Comparison of ENCODE assay signal across 13 mouse cellular contexts in genomic region chr1:162006109-162006508, GRCm38 (mm10). TPM values are rescaled to one million over a fixed set of nuclear protein-coding genes. Genes with fewer than 3 reads are reported as not detected.
A peak's percentile ranks its signal among the peaks of the same experiment; 100 is the strongest.
DNase-seq lines count a peak whose midpoint lies in the region; ATAC-seq and TF ChIP-seq lines count a peak whose summit lies in the region.
"Had no signal": no experiment of that assay in that cellular context is flagged by ENCODE, and none has a peak within 500 bp of the region (broad histone marks: within the 10 kb centered on the region; RNA-seq: fewer than 3 reads in every experiment).

No protein-coding gene starts in this region.

- H3K9ac ChIP-seq in neural tube, embryonic 11.5 days (ENCODE audit: low read length) = no peak overlapping the region
- no peak overlapping the region for H3K9ac ChIP-seq in neural tube, embryonic 15.5 days (replicated peaks)
- H3K9ac ChIP-seq in kidney, embryonic 15.5 days = no peak overlapping the region
- H3K9ac ChIP-seq in forebrain, postnatal 0 days = no peak overlapping the region
- H3K9ac ChIP-seq: liver, embryonic 14.5 days; midbrain, embryonic 15.5 days had no signal

- no peaks in the 10 kb centered on the region for H3K36me3 ChIP-seq in neural tube, embryonic 11.5 days (ENCODE audit: control insufficient read depth, insufficient read depth, low read length)
- H3K36me3 ChIP-seq in neural tube, embryonic 15.5 days = peaks cover 6% of the 10 kb centered on the region
- H3K36me3 ChIP-seq in limb, embryonic 10.5 days = 0 out of 2 replicates have a peak, but pooled peaks cover 3% of the 10 kb centered on the region
- no peaks in the 10 kb centered on the region for H3K36me3 ChIP-seq in kidney, embryonic 15.5 days
- H3K36me3 ChIP-seq in forebrain, postnatal 0 days (ENCODE audit: insufficient read depth) = no peaks in the 10 kb centered on the region
- H3K36me3 ChIP-seq: hindbrain, embryonic 10.5 days; midbrain, embryonic 15.5 days had no signal

- no peak overlapping the region for H3K4me2 ChIP-seq in neural tube, embryonic 11.5 days (ENCODE audit: low read depth)
- H3K4me2 ChIP-seq in neural tube, embryonic 15.5 days = no peak overlapping the region
- H3K4me2 ChIP-seq in kidney, embryonic 15.5 days = no peak overlapping the region
- no peak overlapping the region for H3K4me2 ChIP-seq in forebrain, postnatal 0 days (ENCODE audit: low read depth)
- H3K4me2 ChIP-seq: midbrain, embryonic 15.5 days had no signal

- H3K9me3 ChIP-seq in neural tube, embryonic 11.5 days (ENCODE audit: control insufficient read depth, low read length) = no peaks in the 10 kb centered on the region
- H3K9me3 ChIP-seq in neural tube, embryonic 15.5 days (replicated peaks) = no peaks in the 10 kb centered on the region
- H3K9me3 ChIP-seq in limb, embryonic 10.5 days (replicated peaks) = no peaks in the 10 kb centered on the region
- H3K9me3 ChIP-seq in kidney, embryonic 15.5 days (replicated peaks) = no peaks in the 10 kb centered on the region
- no peaks in the 10 kb centered on the region for H3K9me3 ChIP-seq in forebrain, postnatal 0 days (ENCODE audit: low read length)
- H3K9me3 ChIP-seq: hindbrain, embryonic 10.5 days; midbrain, embryonic 15.5 days had no signal

- H3K27ac ChIP-seq in neural tube, embryonic 11.5 days (ENCODE audit: low read depth, low read length) = 0 out of 2 replicates have a peak overlapping the region, but pooled peaks have one; percentile 20
- H3K27ac ChIP-seq in neural tube, embryonic 15.5 days (replicated peaks) = no peak overlapping the region
- peak overlapping the region; percentile 95 for H3K27ac ChIP-seq in limb, embryonic 10.5 days
- no peak overlapping the region for H3K27ac ChIP-seq in kidney, embryonic 15.5 days
- no peak overlapping the region for H3K27ac ChIP-seq in forebrain, postnatal 0 days (ENCODE audit: low read depth, low read length)
- H3K27ac ChIP-seq: liver, embryonic 14.5 days had no signal

- no peak for ATAC-seq in neural tube, embryonic 11.5 days (ENCODE audit: insufficient read depth, low FRiP score, low TSS enrichment)
- ATAC-seq in neural tube, embryonic 15.5 days (ENCODE audit: low FRiP score) = no peak
- no peak for ATAC-seq in kidney, embryonic 15.5 days (replicated peaks; ENCODE audit: low FRiP score)
- no peak for ATAC-seq in forebrain, postnatal 0 days
- ATAC-seq: midbrain, embryonic 15.5 days had no signal

- no peak overlapping the region for H3K4me3 ChIP-seq in neural tube, embryonic 11.5 days (ENCODE audit: low read depth, low read length)
- H3K4me3 ChIP-seq in neural tube, embryonic 15.5 days (replicated peaks) = no peak overlapping the region
- H3K4me3 ChIP-seq in limb, embryonic 10.5 days = no peak overlapping the region
- H3K4me3 ChIP-seq in kidney, embryonic 15.5 days (replicated peaks) = no peak overlapping the region
- H3K4me3 ChIP-seq in forebrain, postnatal 0 days (ENCODE audit: low read depth, low read length) = no peak overlapping the region
- H3K4me3 ChIP-seq: midbrain, embryonic 15.5 days had no signal

- H3K27me3 ChIP-seq in neural tube, embryonic 11.5 days (ENCODE audit: control insufficient read depth, insufficient read depth, low read length) = no peaks in the 10 kb centered on the region
- no peaks in the 10 kb centered on the region for H3K27me3 ChIP-seq in neural tube, embryonic 15.5 days (replicated peaks)
- no peaks in the 10 kb centered on the region for H3K27me3 ChIP-seq in limb, embryonic 10.5 days (ENCODE audit: low read depth, poor library complexity, severe bottlenecking)
- no peaks in the 10 kb centered on the region for H3K27me3 ChIP-seq in kidney, embryonic 15.5 days
- no peaks in the 10 kb centered on the region for H3K27me3 ChIP-seq in forebrain, postnatal 0 days (ENCODE audit: insufficient read depth, low read length)
- H3K27me3 ChIP-seq: midbrain, embryonic 15.5 days had no signal

- 64% methylated on average over 9 of the region's 9 CpGs for WGBS in neural tube, embryonic 11.5 days
- WGBS in neural tube, embryonic 15.5 days = 84% methylated on average over 9 of the region's 9 CpGs
- 72% methylated on average over 9 of the region's 9 CpGs for WGBS in limb, embryonic 10.5 days
- 49% methylated on average over 9 of the region's 9 CpGs for WGBS in kidney, embryonic 15.5 days
- 91% methylated on average over 9 of the region's 9 CpGs for WGBS in forebrain, postnatal 0 days

- H3K4me1 ChIP-seq in neural tube, embryonic 11.5 days (ENCODE audit: control insufficient read depth, insufficient read depth, low read length) = peaks cover 13% of the 10 kb centered on the region
- H3K4me1 ChIP-seq in neural tube, embryonic 15.5 days = peaks cover 24% of the 10 kb centered on the region
- peaks cover 85% of the 10 kb centered on the region for H3K4me1 ChIP-seq in limb, embryonic 10.5 days
- H3K4me1 ChIP-seq in kidney, embryonic 15.5 days = peaks cover 41% of the 10 kb centered on the region
- no peaks in the 10 kb centered on the region for H3K4me1 ChIP-seq in forebrain, postnatal 0 days (ENCODE audit: insufficient read depth)

- peak; percentile 79 for DNase-seq in heart, adult 11 months
- no peak for DNase-seq in heart, adult 8-10 months (ENCODE audit: low spot score)
- no peak for DNase-seq in neural tube, embryonic 11.5 days (ENCODE audit: low spot score)
- DNase-seq in limb, embryonic 10.5 days (ENCODE audit: low spot score) = no peak
- no peak for DNase-seq in adrenal gland, postnatal 10 days
- no peak for DNase-seq in forebrain, postnatal 0 days
- DNase-seq: B cell, adult 2 months; cerebellum, adult 18-20 months had no signal

- TF ChIP-seq CTCF in forebrain, postnatal 0 days (IDR thresholded peaks at IDR 0.05; ENCODE audit: low read depth) = no peak

RNA-seq across cellular contexts. Expression of gene 4930558K02Rik, which starts 26.7 kb away (rescaled TPM):
- total RNA-seq in heart, adult 8-10 months (2022) = not detected
- not detected in 2 replicates for polyA plus RNA-seq in neural tube, embryonic 11.5 days (2014; fragmentation: Nextera tagmentation; extraction: Ambion mirVana)
- 0.20 and 0.24 TPM in 2 replicates for polyA plus RNA-seq in neural tube, embryonic 15.5 days (2015; fragmentation: Nextera tagmentation; extraction: Ambion mirVana)
- not detected in 2 replicates for polyA plus RNA-seq in limb, embryonic 10.5 days (2016; fragmentation: Nextera tagmentation; extraction: Ambion mirVana)
- total RNA-seq in adrenal gland, postnatal 10 days (2021) = not detected
- polyA plus RNA-seq in kidney, embryonic 15.5 days (2015; fragmentation: Nextera tagmentation; extraction: Ambion mirVana) = not detected in 2 replicates
- not detected in 2 replicates for total RNA-seq in forebrain, postnatal 0 days (2014; rRNA removed)
- polyA plus RNA-seq in forebrain, postnatal 0 days (2015; fragmentation: Nextera tagmentation; extraction: Ambion mirVana) = 0.25 and 0.43 TPM in 2 replicates
- polyA plus RNA-seq: hindbrain, embryonic 10.5 days; liver, embryonic 14.5 days had no signal

RNA-seq across cellular contexts. Expression of gene Pigc, which starts 37.1 kb away (rescaled TPM):
- 10 to 100 TPM in 3 of 4 experiments, 1 to 10 TPM in 1; 10.0 to 11.2 (median 10.5) TPM for total RNA-seq in heart, adult 8-10 months (2022)
- 34.7 and 38.4 TPM in 2 replicates for polyA plus RNA-seq in neural tube, embryonic 11.5 days (2014; fragmentation: Nextera tagmentation; extraction: Ambion mirVana)
- polyA plus RNA-seq in neural tube, embryonic 15.5 days (2015; fragmentation: Nextera tagmentation; extraction: Ambion mirVana) = 33.8 and 35.5 TPM in 2 replicates
- polyA plus RNA-seq in limb, embryonic 10.5 days (2016; fragmentation: Nextera tagmentation; extraction: Ambion mirVana) = 31.4 and 39.9 TPM in 2 replicates
- total RNA-seq in adrenal gland, postnatal 10 days (2021) = 10 to 100 TPM; 20.4 to 20.5 TPM
- 39.7 and 40.4 TPM in 2 replicates for polyA plus RNA-seq in kidney, embryonic 15.5 days (2015; fragmentation: Nextera tagmentation; extraction: Ambion mirVana)
- total RNA-seq in forebrain, postnatal 0 days (2014; rRNA removed) = 14.9 and 20.5 TPM in 2 replicates
- polyA plus RNA-seq in forebrain, postnatal 0 days (2015; fragmentation: Nextera tagmentation; extraction: Ambion mirVana) = 19.8 and 23.9 TPM in 2 replicates

Comparison
In these comparisons a context has a peak if more than half of its experiments do, and no peak if none do; other contexts are left out.
1. H3K27ac ChIP-seq: peak in neural tube, embryonic 11.5 days (single experiment) and limb, embryonic 10.5 days (single experiment); none in neural tube, embryonic 15.5 days (single experiment), kidney, embryonic 15.5 days (single experiment) and forebrain, postnatal 0 days (single experiment).